Mouse (Mus musculus) splenic B cell, adult 2 months (primary cell): ENCODE results near the gene Akt2.

ENCODE experiments used
- DNase-seq: peaks from one replicate; pipeline ENCODE4 v3.0.0-alpha.2; 2011; ENCODE audit warnings: low read depth, low spot score
- H3K27me3 ChIP-seq: 2 replicates; pipeline ENCODE4 v1.6.1; 2012; ENCODE audit warnings: mild to moderate bottlenecking, low read length, moderate library complexity, mixed read lengths; ENCODE audit not compliant: control insufficient read depth, poor library complexity, insufficient read depth, severe bottlenecking
- H3K36me3 ChIP-seq: 2 replicates; pipeline ENCODE4 v1.6.1; 2012; ENCODE audit warnings: mild to moderate bottlenecking, low read length, moderate library complexity, mixed read lengths; ENCODE audit not compliant: control insufficient read depth, poor library complexity, insufficient read depth, severe bottlenecking

Gene Akt2

GRCm38 (mm10) chr7:27591266-27592216 is at the start of gene Akt2:
TSS of gene Akt2 (plus strand) at chr7:27591552.
- no peaks in the 10 kb centered on the region for H3K36me3 ChIP-seq
- no peaks in the 10 kb centered on the region for H3K27me3 ChIP-seq
- DNase-seq: peak; percentile 98

- H3K27me3 ChIP-seq: no peaks in the 10 kb centered on the region
- H3K36me3 ChIP-seq: no peaks in the 10 kb centered on the region
- DNase-seq: no peak
Observed at GRCm38 (mm10) chr7:27541922-27542321, 49.4 kb upstream of the Akt2 start.

- DNase-seq: peak; percentile 90
- Histone ChIP-seq H3K36me3 (no peaks in the 10 kb centered on the region), H3K27me3 (no peaks in the 10 kb centered on the region)
Observed at GRCm38 (mm10) chr7:27542392-27543033, 48.8 kb upstream of the Akt2 start.

GRCm38 (mm10) chr7:27543065-27543464 is 48.3 kb upstream of the Akt2 start:
- Histone ChIP-seq H3K27me3 (no peaks in the 10 kb centered on the region), H3K36me3 (no peaks in the 10 kb centered on the region)
- DNase-seq: no peak

- Histone ChIP-seq H3K36me3 (no peaks in the 10 kb centered on the region), H3K27me3 (no peaks in the 10 kb centered on the region)
- DNase-seq: no peak
Observed at GRCm38 (mm10) chr7:27543851-27544250, 47.5 kb upstream of the Akt2 start.

GRCm38 (mm10) chr7:27544675-27545370 is 46.5 kb upstream of the Akt2 start:
- no peaks in the 10 kb centered on the region for H3K27me3 ChIP-seq
- no peaks in the 10 kb centered on the region for H3K36me3 ChIP-seq
- peak; percentile 92 for DNase-seq

- Histone ChIP-seq H3K36me3 (no peaks in the 10 kb centered on the region), H3K27me3 (no peaks in the 10 kb centered on the region)
- DNase-seq: no peak
Observed at GRCm38 (mm10) chr7:27549597-27549996, 41.8 kb upstream of the Akt2 start.

GRCm38 (mm10) chr7:27552070-27552469 is 39.3 kb upstream of the Akt2 start:
- Histone ChIP-seq H3K36me3 (no peaks in the 10 kb centered on the region), H3K27me3 (no peaks in the 10 kb centered on the region)
- DNase-seq: peak; percentile 52

GRCm38 (mm10) chr7:27552931-27553513 is 38.3 kb upstream of the Akt2 start, which contains the start of the genes Pld3 and 2310022A10Rik:
TSS of gene Pld3 (minus strand) at chr7:27553218.
TSS of gene 2310022A10Rik (plus strand) at chr7:27553233.
- no peaks in the 10 kb centered on the region for H3K27me3 ChIP-seq
- peak; percentile 98 for DNase-seq
- no peaks in the 10 kb centered on the region for H3K36me3 ChIP-seq

GRCm38 (mm10) chr7:27560291-27560887 is 31.0 kb upstream of the Akt2 start:
- DNase-seq: no peak
- no peaks in the 10 kb centered on the region for H3K27me3 ChIP-seq
- peaks cover 10% of the 10 kb centered on the region for H3K36me3 ChIP-seq

- Histone ChIP-seq H3K27me3 (no peaks in the 10 kb centered on the region), H3K36me3 (peaks cover 13% of the 10 kb centered on the region)
- DNase-seq: no peak
Observed at GRCm38 (mm10) chr7:27560978-27561377, 30.4 kb upstream of the Akt2 start.

GRCm38 (mm10) chr7:27569580-27570224 is 21.6 kb upstream of the Akt2 start:
- Histone ChIP-seq H3K36me3 (peaks cover 13% of the 10 kb centered on the region), H3K27me3 (no peaks in the 10 kb centered on the region)
- DNase-seq: no peak

GRCm38 (mm10) chr7:27572133-27572532 is 19.2 kb upstream of the Akt2 start:
- no peak for DNase-seq
- Histone ChIP-seq H3K36me3 (peaks cover 8% of the 10 kb centered on the region), H3K27me3 (no peaks in the 10 kb centered on the region)
